Mouse (Mus musculus) ES-Bruce4 (cell line): ENCODE results near the gene Scrn3.

Experiments used
- CTCF ChIP-seq: IDR thresholded peaks from one replicate; pipeline ENCODE4 v1.8.1; 2011; ENCODE audit warnings: low read depth, low read length
- EP300 ChIP-seq: IDR thresholded peaks from 2 replicates; pipeline ENCODE4 v1.6.1; 2011; ENCODE audit warnings: low read depth, low read length; ENCODE audit not compliant: insufficient read depth
- POLR2A ChIP-seq: IDR thresholded peaks from one replicate; pipeline ENCODE4 v1.8.1; 2011; ENCODE audit warnings: low read length; ENCODE audit not compliant: insufficient read depth

DNA sequence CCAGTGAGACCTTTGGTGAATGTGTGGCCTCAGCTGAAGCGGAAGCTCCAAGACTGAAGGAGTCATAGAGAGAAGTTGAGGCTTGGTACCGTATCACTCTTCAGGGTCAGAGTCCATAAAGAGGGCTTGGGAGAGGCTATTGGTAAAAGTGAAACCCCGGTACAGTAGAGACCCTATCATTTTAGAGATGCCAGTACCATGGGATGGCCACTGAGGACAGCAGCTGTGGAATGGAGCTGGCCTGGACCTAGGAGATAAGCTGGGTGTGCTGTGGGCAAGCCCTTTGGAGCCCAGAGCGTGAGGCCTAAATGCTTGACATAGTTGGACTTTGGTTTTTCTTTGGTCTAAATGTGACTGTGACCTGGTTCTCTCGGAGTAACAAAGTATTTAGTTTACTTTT is 47.5 kb downstream of the Scrn3 start:
- TF ChIP-seq CTCF (no peak), POLR2A (no peak), EP300 (no peak)
